Mouse (Mus musculus) megakaryocyte, embryonic 14.5 days (primary cell): ENCODE results near the gene Stim1. TPM values are rescaled to one million over a fixed set of nuclear protein-coding genes. Genes with fewer than 3 reads are reported as not detected.

Source experiments
- H3K27me3 ChIP-seq: replicated peaks from 2 replicates; pipeline ENCODE3; 2012; ENCODE audit warnings: inconsistent platforms
- H3K36me3 ChIP-seq: replicated peaks from 2 replicates; pipeline ENCODE3; 2012; ENCODE audit warnings: low read length, inconsistent platforms, mixed read lengths
- H3K4me1 ChIP-seq: 2 replicates; pipeline ENCODE4 v1.6.1; 2012; ENCODE audit warnings: inconsistent platforms
- H3K4me3 ChIP-seq: replicated peaks from 2 replicates; pipeline ENCODE3; 2012; ENCODE audit warnings: moderate library complexity, mild to moderate bottlenecking, inconsistent platforms
- H3K9me3 ChIP-seq: 2 replicates; pipeline ENCODE4 v1.6.1; 2012; ENCODE audit warnings: inconsistent platforms
- FLI1 ChIP-seq: IDR thresholded peaks from 2 replicates; pipeline ENCODE4 v1.6.1; 2012; ENCODE audit warnings: low read length, inconsistent platforms, mixed read lengths
- GATA1 ChIP-seq: IDR thresholded peaks from 3 replicates; pipeline ENCODE4 v1.6.1; 2012; ENCODE audit warnings: mixed read lengths, low read length, inconsistent platforms, borderline replicate concordance
- polyA plus RNA-seq: library from polyadenylated mRNA; stranded (reverse); fragments of >175 nt; gene quantifications from 2 replicates; pipeline ENCODE4 v1.2.3, GENCODE M21; 2012; ENCODE audit warnings: low replicate concordance; ENCODE audit not compliant: insufficient read depth

The Stim1 gene
- polyA plus RNA-seq, 1 experiment: 106 TPM

DNA sequence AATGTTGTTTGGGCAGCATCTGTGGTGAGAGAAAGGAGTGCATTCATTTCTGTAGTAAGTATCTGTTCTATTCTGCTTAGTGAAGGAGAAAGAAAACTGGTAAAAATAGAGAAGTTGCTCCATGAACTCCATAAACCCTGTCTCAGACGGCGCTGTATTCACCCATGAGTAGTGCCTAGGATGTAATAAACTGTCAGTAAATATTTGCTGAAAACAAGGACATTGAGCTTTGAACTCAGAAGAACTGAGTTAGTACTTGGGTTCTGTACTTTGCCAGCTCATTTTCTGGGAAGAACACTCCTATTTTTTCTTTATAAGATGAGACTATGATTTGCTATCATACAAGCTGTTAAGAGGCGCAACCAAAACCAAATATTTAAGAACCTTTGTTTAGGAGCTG is 24.6 kb downstream of the Stim1 start:
- no peak for TF ChIP-seq GATA1
- TF ChIP-seq FLI1: no peak

DNA sequence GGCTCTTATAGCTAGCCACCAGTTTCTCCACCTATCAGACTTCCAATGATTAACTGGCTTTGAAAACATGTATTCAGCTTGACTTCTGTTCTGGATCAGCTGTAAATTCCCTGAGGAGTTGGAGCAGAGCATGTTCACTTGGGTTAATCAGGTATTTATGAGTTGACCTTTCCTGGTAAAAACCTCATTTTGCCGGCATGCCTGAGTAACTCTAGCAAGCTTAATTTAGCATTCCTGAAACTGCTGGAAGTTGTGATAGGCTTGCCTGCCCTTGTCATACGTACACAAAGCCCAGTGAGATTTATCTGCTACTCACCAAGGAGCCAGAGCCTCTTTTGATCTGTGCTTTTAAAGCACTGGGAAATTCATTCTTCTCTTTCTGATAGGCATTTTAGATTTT is 25.6 kb downstream of the Stim1 start:
- Histone ChIP-seq H3K27me3 (no peaks in the 10 kb centered on the region), H3K4me3 (peak overlapping the region; percentile 24), H3K36me3 (peaks cover 55% of the 10 kb centered on the region), H3K9me3 (no peaks in the 10 kb centered on the region), H3K4me1 (peaks cover 81% of the 10 kb centered on the region)
- TF ChIP-seq FLI1: no peak

More for the DNA sequence above, 24.6 kb downstream of the Stim1 start:
- Histone ChIP-seq H3K4me1 (peaks cover 77% of the 10 kb centered on the region), H3K4me3 (no peak overlapping the region), H3K36me3 (peaks cover 52% of the 10 kb centered on the region), H3K27me3 (no peaks in the 10 kb centered on the region), H3K9me3 (no peaks in the 10 kb centered on the region)

DNA sequence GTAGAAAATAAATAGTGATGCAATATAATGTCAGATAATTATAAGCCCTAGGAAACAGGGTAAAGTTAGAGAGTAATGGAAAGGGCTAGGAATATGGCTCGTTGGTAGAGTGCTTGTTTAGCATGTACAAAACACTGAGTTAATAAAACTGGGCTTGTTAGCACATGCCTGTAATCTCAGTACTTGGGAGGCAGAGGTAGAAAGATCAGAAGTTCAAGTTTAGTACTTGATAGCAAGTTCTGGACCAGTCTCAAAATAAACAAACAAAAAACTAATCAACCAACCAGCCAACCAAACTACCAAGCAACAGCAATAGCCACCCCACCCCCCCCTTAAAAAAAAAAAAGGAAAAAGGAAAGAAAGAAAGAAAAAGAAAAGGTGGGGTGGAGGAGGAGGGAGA is 33.2 kb downstream of the Stim1 start:
- Histone ChIP-seq H3K27me3 (no peaks in the 10 kb centered on the region), H3K36me3 (peaks cover 65% of the 10 kb centered on the region), H3K4me1 (peaks cover 89% of the 10 kb centered on the region), H3K9me3 (no peaks in the 10 kb centered on the region), H3K4me3 (no peak overlapping the region)
- TF ChIP-seq GATA1 (no peak), FLI1 (no peak)

DNA sequence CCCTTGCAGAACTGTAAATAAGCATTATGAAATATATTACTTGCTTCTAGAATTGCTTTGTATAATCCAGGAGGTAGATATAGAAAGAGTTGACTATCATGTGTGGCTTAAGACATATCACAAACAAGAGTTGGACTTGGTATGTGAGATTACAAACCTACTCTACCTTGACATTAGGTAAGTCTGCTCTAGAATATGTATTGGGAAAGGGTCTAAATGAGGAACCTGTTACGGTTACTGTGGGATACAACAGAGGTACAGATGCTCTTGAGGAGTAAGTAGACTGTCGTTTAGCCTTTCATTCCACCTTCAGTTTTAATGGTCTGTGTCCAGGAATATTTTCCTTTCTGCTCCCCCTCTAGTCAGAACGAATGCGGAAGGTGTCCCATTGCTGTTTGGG is 34.9 kb downstream of the Stim1 start:
- Histone ChIP-seq H3K4me3 (no peak overlapping the region), H3K36me3 (peaks cover 54% of the 10 kb centered on the region)
- TF ChIP-seq GATA1: no peak
- TF ChIP-seq FLI1: no peak

DNA sequence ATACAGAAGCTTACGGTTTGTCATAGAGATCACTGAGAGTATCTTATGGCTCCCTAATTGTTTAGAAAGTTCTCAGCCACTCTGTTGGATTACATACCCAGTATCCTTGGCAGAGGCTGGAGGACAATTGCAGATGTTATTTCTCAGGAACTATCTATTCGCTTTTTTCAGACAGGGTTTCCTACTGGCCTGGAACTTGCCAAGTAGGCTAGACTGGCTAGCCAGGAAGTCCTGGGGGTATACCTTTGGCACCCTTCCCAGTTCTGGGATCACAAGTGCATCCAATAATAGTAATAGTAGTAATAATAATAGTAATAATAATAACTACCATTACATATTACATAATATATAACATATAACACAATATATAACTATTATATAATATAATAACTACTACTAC is 38.0 kb downstream of the Stim1 start:
- Histone ChIP-seq H3K4me1 (peaks cover 61% of the 10 kb centered on the region), H3K9me3 (no peaks in the 10 kb centered on the region), H3K36me3 (peaks cover 66% of the 10 kb centered on the region), H3K4me3 (no peak overlapping the region), H3K27me3 (no peaks in the 10 kb centered on the region)
- TF ChIP-seq GATA1: no peak
- TF ChIP-seq FLI1: no peak

More for the DNA sequence above, 34.9 kb downstream of the Stim1 start:
- Histone ChIP-seq H3K4me1 (peaks cover 79% of the 10 kb centered on the region), H3K9me3 (no peaks in the 10 kb centered on the region), H3K27me3 (no peaks in the 10 kb centered on the region)

DNA sequence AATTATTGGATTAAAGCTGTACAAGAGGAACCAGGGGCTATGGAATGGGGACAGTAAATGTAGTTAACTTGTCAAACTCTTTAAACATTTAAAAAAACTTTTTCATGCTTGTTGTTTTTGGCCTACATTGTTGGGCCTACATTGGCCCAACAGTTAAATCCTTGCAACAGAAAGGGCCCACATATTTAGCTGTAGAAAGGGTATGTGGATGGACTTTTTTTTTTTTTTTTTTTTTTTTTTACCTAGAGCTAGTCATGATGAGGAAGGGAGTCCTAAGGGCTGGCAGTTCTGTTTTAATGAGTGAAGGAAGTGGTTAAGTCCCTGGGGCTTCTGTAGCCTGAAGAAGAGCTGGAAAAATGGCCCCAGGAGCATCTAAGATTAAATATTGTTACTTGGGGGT is 42.7 kb downstream of the Stim1 start:
- no peak for TF ChIP-seq FLI1
- no peak for TF ChIP-seq GATA1
- H3K36me3 ChIP-seq: peaks cover 34% of the 10 kb centered on the region

DNA sequence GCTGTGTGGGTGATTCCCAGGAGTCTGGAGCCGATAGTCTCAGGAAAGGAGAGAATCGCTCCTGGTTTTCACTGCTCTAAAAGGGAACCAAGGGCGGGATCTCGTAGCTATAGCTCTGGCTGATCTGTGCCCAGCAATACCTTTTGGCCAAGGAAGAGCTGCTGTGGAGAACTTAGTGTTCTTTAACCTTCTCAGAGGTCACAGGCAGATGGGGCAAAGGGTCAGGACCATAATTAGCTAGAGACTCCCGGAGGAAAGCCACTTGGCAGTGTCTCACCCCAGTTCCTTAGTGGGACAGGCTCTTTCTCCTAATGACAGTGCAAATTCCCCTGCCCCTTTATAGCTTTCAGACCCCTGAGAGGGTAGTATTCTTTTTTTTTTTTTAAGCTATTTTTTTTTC is 43.2 kb downstream of the Stim1 start:
- Histone ChIP-seq H3K27me3 (no peaks in the 10 kb centered on the region), H3K4me1 (peaks cover 63% of the 10 kb centered on the region), H3K9me3 (no peaks in the 10 kb centered on the region), H3K4me3 (no peak overlapping the region), H3K36me3 (peaks cover 32% of the 10 kb centered on the region)
- no peak for TF ChIP-seq FLI1
- TF ChIP-seq GATA1: no peak

More for the DNA sequence above, 42.7 kb downstream of the Stim1 start:
- H3K4me1 ChIP-seq: peaks cover 57% of the 10 kb centered on the region
- no peak overlapping the region for H3K4me3 ChIP-seq
- no peaks in the 10 kb centered on the region for H3K9me3 ChIP-seq
- H3K27me3 ChIP-seq: no peaks in the 10 kb centered on the region

DNA sequence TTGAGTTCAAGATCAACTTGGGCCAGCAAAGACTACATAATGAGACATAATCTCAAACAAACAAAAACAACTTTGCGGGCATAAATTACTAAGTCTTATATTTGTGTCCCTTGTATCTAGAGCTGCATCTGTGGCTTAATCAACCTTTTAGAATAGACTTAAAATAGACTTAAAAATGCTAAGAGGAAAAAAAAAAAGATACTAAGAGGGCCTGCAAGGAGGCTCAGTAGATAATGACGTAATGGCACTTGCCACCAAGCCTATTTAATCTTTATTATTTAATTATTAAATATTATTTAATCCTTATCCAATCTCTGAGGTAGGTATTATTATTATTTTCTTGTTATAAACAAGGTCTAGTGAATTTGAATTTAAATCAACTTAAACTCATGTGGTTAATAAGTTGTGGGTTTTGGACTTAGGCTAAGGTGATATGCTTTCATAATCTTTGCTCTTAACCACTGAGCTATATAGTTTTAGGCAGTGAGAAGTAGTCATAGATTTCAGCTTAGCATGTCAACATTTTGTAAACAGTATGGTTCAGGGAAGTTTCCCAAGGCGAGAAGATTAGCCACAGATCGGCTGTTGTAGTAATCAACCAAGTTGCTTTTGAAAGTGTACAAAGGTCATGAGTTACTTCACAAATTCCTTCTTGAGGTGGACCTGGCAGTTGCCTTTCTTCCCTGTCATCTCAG is 45.4 kb downstream of the Stim1 start:
- peaks cover 35% of the 10 kb centered on the region for H3K36me3 ChIP-seq
- peaks cover 77% of the 10 kb centered on the region for H3K4me1 ChIP-seq
- H3K27me3 ChIP-seq: no peaks in the 10 kb centered on the region
- TF ChIP-seq GATA1 (no peak), FLI1 (no peak)
- no peak overlapping the region for H3K4me3 ChIP-seq
- no peaks in the 10 kb centered on the region for H3K9me3 ChIP-seq

DNA sequence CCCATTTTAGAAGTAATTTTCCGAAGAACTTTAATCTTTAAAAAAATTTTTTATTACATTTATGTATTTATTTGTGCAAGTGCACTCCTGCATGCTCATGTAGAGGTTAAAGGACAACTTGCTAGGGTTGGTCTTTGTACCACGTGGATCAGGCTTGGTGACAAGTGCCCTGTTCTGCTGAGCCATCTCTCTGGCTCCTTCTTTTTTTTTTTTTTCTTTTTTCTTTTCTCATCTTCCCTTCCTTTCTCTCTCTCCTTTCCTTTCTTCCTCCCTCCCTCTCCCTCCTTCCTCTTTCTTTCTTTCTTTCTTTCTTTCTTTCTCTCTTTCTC is 45.9 kb downstream of the Stim1 start:
- Histone ChIP-seq H3K4me1 (peaks cover 80% of the 10 kb centered on the region), H3K27me3 (no peaks in the 10 kb centered on the region), H3K9me3 (no peaks in the 10 kb centered on the region), H3K4me3 (no peak overlapping the region), H3K36me3 (peaks cover 31% of the 10 kb centered on the region)
- TF ChIP-seq GATA1: no peak
- no peak for TF ChIP-seq FLI1

DNA sequence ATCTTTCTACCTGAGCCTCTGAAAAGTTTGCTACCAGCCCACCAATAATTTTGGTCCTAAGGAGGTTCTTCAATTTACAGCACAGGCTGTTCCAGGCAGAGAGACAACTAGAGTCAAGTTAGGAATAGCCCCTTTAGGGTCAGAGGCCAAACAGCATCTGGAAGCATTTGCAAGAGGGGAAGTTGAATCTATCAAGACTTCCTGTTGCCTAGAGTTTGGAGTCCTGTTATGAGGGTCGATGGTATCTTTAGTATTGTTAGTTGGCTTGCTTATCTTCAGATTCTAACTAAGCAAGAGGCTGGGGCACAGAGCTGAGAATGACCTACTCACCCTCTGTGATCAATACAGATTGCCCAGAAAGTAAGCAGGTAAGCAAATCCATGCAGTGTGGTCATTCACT is 46.5 kb downstream of the Stim1 start:
- H3K4me1 ChIP-seq: peaks cover 82% of the 10 kb centered on the region
- H3K36me3 ChIP-seq: peaks cover 30% of the 10 kb centered on the region
- no peak for TF ChIP-seq GATA1
- TF ChIP-seq FLI1: no peak
- no peaks in the 10 kb centered on the region for H3K27me3 ChIP-seq
- no peaks in the 10 kb centered on the region for H3K9me3 ChIP-seq
- H3K4me3 ChIP-seq: no peak overlapping the region

DNA sequence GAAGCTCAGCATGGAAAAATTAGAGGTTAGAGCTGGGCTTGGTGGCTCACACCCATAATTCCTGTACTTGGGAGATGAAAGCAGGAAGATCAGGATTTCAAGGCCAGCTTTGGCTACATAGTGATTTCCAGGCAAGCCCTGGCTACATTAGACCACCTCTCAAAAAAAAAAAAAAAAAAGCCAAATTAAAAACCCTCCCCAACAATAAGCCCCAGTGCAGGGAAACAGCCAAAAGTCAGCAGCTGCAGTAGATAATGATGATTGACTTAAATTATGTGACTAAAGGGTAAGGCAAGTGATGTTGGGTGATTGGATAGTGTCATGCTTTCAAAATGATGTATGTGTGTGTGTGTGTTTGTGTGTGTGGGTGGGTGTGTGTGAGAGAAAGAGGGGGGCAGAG is 47.3 kb downstream of the Stim1 start:
- Histone ChIP-seq H3K9me3 (no peaks in the 10 kb centered on the region), H3K27me3 (no peaks in the 10 kb centered on the region), H3K4me3 (peak overlapping the region; percentile 78), H3K4me1 (peaks cover 88% of the 10 kb centered on the region), H3K36me3 (peaks cover 35% of the 10 kb centered on the region)
- TF ChIP-seq FLI1: no peak
- TF ChIP-seq GATA1: no peak
